Mouse (Mus musculus) hindbrain, postnatal 0 days (tissue): ENCODE data around the gene Dpp6. TPM values are rescaled to one million over a fixed set of nuclear protein-coding genes. Genes with fewer than 3 reads are reported as not detected.

Experiments used
- ATAC-seq: fragments of 200-750 bp; cut with Nextera tagmentation; 2 replicates; pipeline ENCODE4 v1.8.0; 2017; ENCODE audit warnings: mild to moderate bottlenecking, moderate TSS enrichment, moderate library complexity
- DNase-seq: peaks from one replicate; pipeline ENCODE4 v3.0.0-alpha.2; 2015; ENCODE audit warnings: low spot score
- H3K27ac ChIP-seq: fragments of 300-500 bp; sonication (generic); 2 replicates; pipeline ENCODE4 v1.5.1; 2014; ENCODE audit warnings: mild to moderate bottlenecking
- H3K27me3 ChIP-seq: fragments of 300-500 bp; sonication (generic); 2 replicates; pipeline ENCODE4 v1.6.1; 2014; ENCODE audit warnings: low read length, mixed read lengths; ENCODE audit not compliant: insufficient read depth
- H3K36me3 ChIP-seq: fragments of 300-500 bp; sonication (generic); 2 replicates; pipeline ENCODE4 v1.6.1; 2014; ENCODE audit warnings: low read length, mixed read lengths; ENCODE audit not compliant: insufficient read depth
- H3K4me1 ChIP-seq: fragments of 300-500 bp; sonication (generic); 2 replicates; pipeline ENCODE4 v1.6.1; 2014; ENCODE audit warnings: antibody characterized with exemption, low read length, mixed read lengths; ENCODE audit not compliant: insufficient read depth
- H3K4me2 ChIP-seq: fragments of 300-500 bp; sonication (generic); 2 replicates; pipeline ENCODE4 v1.6.1; 2014; ENCODE audit warnings: low read depth, mild to moderate bottlenecking, low read length, moderate library complexity, mixed read lengths
- H3K4me3 ChIP-seq: fragments of 300-500 bp; sonication (generic); 2 replicates; pipeline ENCODE4 v1.5.1; 2014; ENCODE audit warnings: low read length
- H3K9ac ChIP-seq: fragments of 300-500 bp; sonication (generic); replicated peaks from 2 replicates; pipeline ENCODE4 v1.6.1; 2014; ENCODE audit warnings: mild to moderate bottlenecking, low read length, moderate library complexity, mixed read lengths
- H3K9me3 ChIP-seq: fragments of 300-500 bp; sonication (generic); 2 replicates; pipeline ENCODE4 v1.6.1; 2016; ENCODE audit warnings: low read length, mixed read lengths
- CTCF ChIP-seq: IDR thresholded peaks from 2 replicates; pipeline ENCODE4 v1.5.1; 2016; ENCODE audit warnings: antibody characterized with exemption, control low read depth, low read depth
- WGBS: fragments of 180-500 bp; shearing (Covaris S2); extraction: QIAGEN DNeasy Blood & Tissue Kit; methylation state at CpG from one replicate; pipeline ENCODE4 v1.1.7; 2014; 5-methylcytosine and 5-hydroxymethylcytosine counted together
- polyA plus RNA-seq: library from polyadenylated mRNA; unstranded; fragments of >200 nt; fragmentation: Nextera tagmentation; extraction: Ambion mirVana; gene quantifications from 2 replicates; pipeline ENCODE4 v1.2.1, GENCODE M21; 2015
- total RNA-seq: library from RNA; depleted of rRNA; stranded (reverse); fragments of >200 nt; gene quantifications from 2 replicates; pipeline ENCODE4 v1.2.3, GENCODE M21; 2014

Gene Dpp6
- total and polyA plus RNA-seq, 2 experiments from 2014 or later, result 81.1 to 154 TPM

GRCm38 (mm10) chr5:27685162-27685561 lies 868.2 kb downstream of the Dpp6 start:
- no peaks in the 10 kb centered on the region for H3K9me3 ChIP-seq
- H3K27ac ChIP-seq, result no peak overlapping the region
- H3K4me1 ChIP-seq, result no peaks in the 10 kb centered on the region
- H3K9ac ChIP-seq, result no peak overlapping the region
- no peak overlapping the region for H3K4me2 ChIP-seq
- no peak for TF ChIP-seq CTCF
- 39% methylated on average over 11 of the region's 11 CpGs for WGBS
- DNase-seq (peak; percentile 6), ATAC-seq (no peak; the same call in 1 of the 2 replicates)
- H3K27me3 ChIP-seq, result no peaks in the 10 kb centered on the region
- H3K4me3 ChIP-seq, result no peak overlapping the region
- peaks cover 3% of the 10 kb centered on the region; the same call in 1 of the 2 replicates for H3K36me3 ChIP-seq

GRCm38 (mm10) chr5:27685923-27686322 lies 868.9 kb downstream of the Dpp6 start:
- H3K4me3 ChIP-seq, result no peak overlapping the region
- H3K4me1 ChIP-seq, result no peaks in the 10 kb centered on the region
- TF ChIP-seq CTCF, result peak; percentile 35; the same call in 1 of the 2 replicates
- H3K36me3 ChIP-seq, result peaks cover 3% of the 10 kb centered on the region; the same call in 1 of the 2 replicates
- 72% methylated on average over 3 of the region's 3 CpGs for WGBS
- no peaks in the 10 kb centered on the region for H3K27me3 ChIP-seq
- H3K27ac ChIP-seq, result no peak overlapping the region
- no peaks in the 10 kb centered on the region for H3K9me3 ChIP-seq
- ATAC-seq, result no peak
- H3K4me2 ChIP-seq, result no peak overlapping the region
- no peak overlapping the region for H3K9ac ChIP-seq
- peak; percentile 21 for DNase-seq

- Histone ChIP-seq H3K27me3 (no peaks in the 10 kb centered on the region), H3K4me1 (no peaks in the 10 kb centered on the region), H3K4me3 (no peak overlapping the region), H3K36me3 (no peaks in the 10 kb centered on the region), H3K9ac (no peak overlapping the region), H3K9me3 (no peaks in the 10 kb centered on the region), H3K4me2 (no peak overlapping the region), H3K27ac (no peak overlapping the region)
- peak; percentile 47 for TF ChIP-seq CTCF
- DNase-seq (peak; percentile 26), ATAC-seq (no peak)
- 82% methylated on average over 2 of the region's 2 CpGs for WGBS
Measured at GRCm38 (mm10) chr5:27687311-27687710, 870.3 kb downstream of the Dpp6 start.

GRCm38 (mm10) chr5:27702482-27702881 lies 885.5 kb downstream of the Dpp6 start:
- TF ChIP-seq CTCF, result no peak
- Histone ChIP-seq H3K9ac (no peak overlapping the region), H3K4me1 (no peaks in the 10 kb centered on the region), H3K4me2 (no peak overlapping the region), H3K27ac (no peak overlapping the region), H3K27me3 (no peaks in the 10 kb centered on the region), H3K9me3 (no peaks in the 10 kb centered on the region), H3K36me3 (peaks cover 8% of the 10 kb centered on the region; the same call in 1 of the 2 replicates), H3K4me3 (no peak overlapping the region)
- WGBS, result 70% methylated on average over 6 of the region's 6 CpGs
- ATAC-seq, result peak; percentile 33; the same call in 1 of the 2 replicates
- no peak for DNase-seq

- Histone ChIP-seq H3K27ac (no peak overlapping the region), H3K4me1 (no peaks in the 10 kb centered on the region), H3K27me3 (no peaks in the 10 kb centered on the region), H3K9me3 (no peaks in the 10 kb centered on the region), H3K4me2 (no peak overlapping the region), H3K9ac (no peak overlapping the region), H3K36me3 (peaks cover 16% of the 10 kb centered on the region; the same call in 1 of the 2 replicates), H3K4me3 (no peak overlapping the region)
- ATAC-seq, result no peak
- peak; percentile 15; the same call in 1 of the 2 replicates for TF ChIP-seq CTCF
- no peak for DNase-seq
Measured at GRCm38 (mm10) chr5:27705020-27705419, 888.0 kb downstream of the Dpp6 start.

GRCm38 (mm10) chr5:27706551-27706950 lies 889.5 kb downstream of the Dpp6 start:
- Histone ChIP-seq H3K4me3 (no peak overlapping the region), H3K9me3 (no peaks in the 10 kb centered on the region), H3K9ac (no peak overlapping the region), H3K36me3 (peaks cover 10% of the 10 kb centered on the region; the same call in 1 of the 2 replicates), H3K27ac (no peak overlapping the region), H3K27me3 (no peaks in the 10 kb centered on the region), H3K4me1 (no peaks in the 10 kb centered on the region), H3K4me2 (no peak overlapping the region)
- DNase-seq, result no peak
- ATAC-seq, result no peak
- no peak for TF ChIP-seq CTCF
- WGBS, result 57% methylated on average over 6 of the region's 6 CpGs

- ATAC-seq, result no peak
- Histone ChIP-seq H3K9me3 (no peaks in the 10 kb centered on the region), H3K4me2 (no peak overlapping the region), H3K27ac (no peak overlapping the region), H3K4me3 (no peak overlapping the region), H3K9ac (no peak overlapping the region), H3K36me3 (peaks cover 9% of the 10 kb centered on the region; the same call in 1 of the 2 replicates), H3K27me3 (no peaks in the 10 kb centered on the region), H3K4me1 (no peaks in the 10 kb centered on the region)
- TF ChIP-seq CTCF, result no peak
- no peak for DNase-seq
Measured at GRCm38 (mm10) chr5:27707283-27707682, 890.3 kb downstream of the Dpp6 start.
